Comparison of ENCODE assay signal across 18 mouse cellular contexts in the genomic region with DNA sequence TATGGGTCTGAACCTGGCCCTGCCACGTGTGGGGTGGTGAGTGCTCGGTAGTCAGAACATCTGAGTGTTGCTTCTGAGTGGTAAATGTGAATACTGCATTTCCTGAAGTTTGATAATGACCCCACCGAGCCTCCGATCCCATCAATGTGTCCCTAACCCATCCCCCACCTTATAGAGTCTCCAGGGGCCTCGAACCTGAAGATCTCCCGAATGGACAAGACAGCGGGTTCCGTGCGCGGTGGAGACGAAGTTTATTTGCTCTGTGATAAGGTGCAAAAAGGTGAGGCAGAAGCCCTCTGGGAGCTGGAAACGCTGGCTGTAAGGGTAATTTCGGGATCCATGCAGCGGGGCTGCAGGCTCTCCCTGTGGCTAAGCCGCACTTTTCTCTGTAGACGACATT. TPM values are rescaled to one million over a fixed set of nuclear protein-coding genes. Genes with fewer than 3 reads are reported as not detected.
DNase-seq lines count a peak whose midpoint lies in the region; ATAC-seq lines count a peak whose summit lies in the region.
"Had no signal": no experiment of that assay in that cellular context is flagged by ENCODE, and none has a peak within 500 bp of the region (broad histone marks: within the 10 kb centered on the region; RNA-seq: fewer than 3 reads in every experiment).

No protein-coding gene starts in this region.

- H3K27ac ChIP-seq in forebrain, embryonic 15.5 days (replicated peaks), result no peak overlapping the region
- H3K27ac ChIP-seq: heart, embryonic 15.5 days; hindbrain, embryonic 10.5 days; limb, embryonic 15.5 days; lung, embryonic 15.5 days; macrophage; midbrain, embryonic 13.5 days had no signal

- no peak overlapping the region for H3K4me3 ChIP-seq in forebrain, embryonic 15.5 days
- H3K4me3 ChIP-seq: lung, embryonic 15.5 days; midbrain, embryonic 13.5 days had no signal

- H3K9ac ChIP-seq in forebrain, embryonic 15.5 days (replicated peaks), result no peak overlapping the region
- H3K9ac ChIP-seq: heart, embryonic 15.5 days; limb, embryonic 15.5 days; midbrain, embryonic 13.5 days had no signal

- H3K4me2 ChIP-seq in forebrain, embryonic 15.5 days (replicated peaks), result no peak overlapping the region

- peaks cover 35% of the 10 kb centered on the region for H3K4me1 ChIP-seq in forebrain, embryonic 15.5 days

- no peak for ATAC-seq in forebrain, embryonic 15.5 days (replicated peaks)
- ATAC-seq: midbrain, embryonic 13.5 days had no signal

- WGBS in forebrain, embryonic 15.5 days, result 73% methylated on average over 16 of the region's 16 CpGs

- H3K9me3 ChIP-seq in forebrain, embryonic 15.5 days, result no peaks in the 10 kb centered on the region
- H3K9me3 ChIP-seq: heart, embryonic 15.5 days; hindbrain, embryonic 10.5 days; limb, embryonic 15.5 days; lung, embryonic 15.5 days; midbrain, embryonic 13.5 days had no signal

- H3K27me3 ChIP-seq in forebrain, embryonic 15.5 days, result peaks cover 18% of the 10 kb centered on the region

- DNase-seq in cerebellum, adult 11 months, result peak; percentile 20
- DNase-seq in cerebellum, postnatal 36 days, result no peak
- DNase-seq in heart, postnatal 4 days, result peak; percentile 4
- DNase-seq in heart, adult 9 months (ENCODE audit: low spot score in 2 of 2), result no peak
- DNase-seq in right cerebral cortex, postnatal 25 days, result peak; percentile 3
- no peak for DNase-seq in right cerebral cortex, postnatal 36 days (ENCODE audit: low spot score in 2 of 2)
- peak; percentile 49 for DNase-seq in cerebellum, adult 9-11 months
- DNase-seq: adrenal gland, postnatal 25 days; kidney, adult 18-20 months had no signal

- H3K36me3 ChIP-seq in forebrain, embryonic 15.5 days, result peaks cover 7% of the 10 kb centered on the region; the same call in 1 of the 2 replicates

RNA-seq across cellular contexts. Expression of gene Nfkb2, which starts 3.7 kb away (rescaled TPM):
- total RNA-seq in heart, postnatal 4 days (2021), result 10 to 100 TPM; 15.1 to 15.2 TPM
- 1.9 and 2.2 TPM in 2 replicates for polyA plus RNA-seq in forebrain, embryonic 15.5 days (2015; fragmentation: Nextera tagmentation; extraction: Ambion mirVana)

RNA-seq across cellular contexts. Expression of gene Psd, which starts 19.2 kb away (rescaled TPM):
- 1 to 10 TPM; 1.7 to 2.1 TPM for total RNA-seq in heart, postnatal 4 days (2021)
- polyA plus RNA-seq in forebrain, embryonic 15.5 days (2015; fragmentation: Nextera tagmentation; extraction: Ambion mirVana), result 78.2 and 79.9 TPM in 2 replicates
- total RNA-seq: granulocyte monocyte progenitor cell, adult 5-6 weeks had no signal

RNA-seq across cellular contexts. Expression of gene Fbxl15, which starts 20.2 kb away (rescaled TPM):
- 1 to 10 TPM; 5.5 to 7.2 TPM for total RNA-seq in heart, postnatal 4 days (2021)
- polyA plus RNA-seq in forebrain, embryonic 15.5 days (2015; fragmentation: Nextera tagmentation; extraction: Ambion mirVana), result 37.5 and 40.2 TPM in 2 replicates

RNA-seq across cellular contexts. Expression of gene Cuedc2, which starts 30.7 kb away (rescaled TPM):
- total RNA-seq in heart, postnatal 4 days (2021), result 100 to 1,000 TPM in 1 of 2 experiments, 10 to 100 TPM in 1; 98.8 to 108 TPM
- 351 and 362 TPM in 2 replicates for polyA plus RNA-seq in forebrain, embryonic 15.5 days (2015; fragmentation: Nextera tagmentation; extraction: Ambion mirVana)

RNA-seq across cellular contexts. Expression of gene Mfsd13a, which starts 33.1 kb away (rescaled TPM):
- 1 to 10 TPM; 3.1 to 4.2 TPM for total RNA-seq in heart, postnatal 4 days (2021)
- 8.7 and 9.3 TPM in 2 replicates for polyA plus RNA-seq in forebrain, embryonic 15.5 days (2015; fragmentation: Nextera tagmentation; extraction: Ambion mirVana)
- total RNA-seq: neutrophil, adult 5-6 weeks had no signal

Comparison
In these comparisons a context has a peak if more than half of its experiments do, and no peak if none do; other contexts are left out.
1. DNase-seq: peak in cerebellum, adult 11 months (single experiment), heart, postnatal 4 days (single experiment), right cerebral cortex, postnatal 25 days (single experiment) and cerebellum, adult 9-11 months (single experiment); none in cerebellum, postnatal 36 days (0 of 2), heart, adult 9 months (0 of 2) and right cerebral cortex, postnatal 36 days (0 of 2).